Mouse (Mus musculus): ENCODE data around the gene Camk1d. TPM values are rescaled to one million over a fixed set of nuclear protein-coding genes. Genes with fewer than 3 reads are reported as not detected.
"Not testable (repeated sequence)": the region's sequence is repeated elsewhere in the genome, so short reads cannot be mapped to it uniquely, and the experiment has no call there.

Gene Camk1d
- total RNA-seq, 2 experiments from 2014 or later: 2.2 to 7.5 TPM

GRCm38 (mm10) chr2:5592461-5593136 is 121.7 kb downstream of the Camk1d start:
- ATAC-seq (replicated peaks; ENCODE audit: low FRiP score, poor library complexity, severe bottlenecking): no peak

GRCm38 (mm10) chr2:5590074-5590473 is 124.2 kb downstream of the Camk1d start:
- ATAC-seq (replicated peaks; ENCODE audit: low FRiP score, poor library complexity, severe bottlenecking): no peak

- ATAC-seq (replicated peaks; ENCODE audit: low FRiP score, poor library complexity, severe bottlenecking): no peak
Measured at GRCm38 (mm10) chr2:5589163-5589562, 125.2 kb downstream of the Camk1d start.

DNA sequence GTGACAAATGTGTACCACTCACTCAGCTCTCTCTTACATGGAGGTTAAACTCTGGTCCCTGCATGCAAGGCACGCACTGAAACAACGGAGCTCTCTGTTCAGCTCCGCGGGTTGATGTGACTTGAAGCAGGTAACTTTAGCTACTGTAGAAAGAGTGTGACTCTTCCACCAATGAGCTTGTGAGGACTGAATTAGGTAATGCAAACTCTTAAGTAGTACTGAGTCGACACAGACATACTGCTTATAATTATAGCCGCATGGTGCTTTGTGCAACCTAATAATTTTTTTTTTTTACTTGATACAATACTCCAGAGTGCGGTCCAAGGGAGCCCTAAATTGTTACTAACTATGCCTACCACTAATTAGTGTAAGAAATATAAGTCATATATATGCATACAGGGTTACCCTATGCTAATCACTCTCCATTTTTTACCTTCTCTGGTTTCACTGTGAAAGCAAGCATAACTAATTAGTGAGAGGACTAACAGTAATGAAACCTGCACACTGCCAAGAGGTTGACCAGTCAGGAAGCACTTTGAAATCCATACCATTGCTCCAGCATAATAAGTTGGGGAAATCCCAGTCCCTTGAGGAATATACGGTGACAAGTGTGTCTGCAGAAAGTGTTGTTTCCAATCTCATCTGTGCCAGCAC is 125.9 kb downstream of the Camk1d start:
- no peak for ATAC-seq (replicated peaks; ENCODE audit: low FRiP score, poor library complexity, severe bottlenecking)

DNA sequence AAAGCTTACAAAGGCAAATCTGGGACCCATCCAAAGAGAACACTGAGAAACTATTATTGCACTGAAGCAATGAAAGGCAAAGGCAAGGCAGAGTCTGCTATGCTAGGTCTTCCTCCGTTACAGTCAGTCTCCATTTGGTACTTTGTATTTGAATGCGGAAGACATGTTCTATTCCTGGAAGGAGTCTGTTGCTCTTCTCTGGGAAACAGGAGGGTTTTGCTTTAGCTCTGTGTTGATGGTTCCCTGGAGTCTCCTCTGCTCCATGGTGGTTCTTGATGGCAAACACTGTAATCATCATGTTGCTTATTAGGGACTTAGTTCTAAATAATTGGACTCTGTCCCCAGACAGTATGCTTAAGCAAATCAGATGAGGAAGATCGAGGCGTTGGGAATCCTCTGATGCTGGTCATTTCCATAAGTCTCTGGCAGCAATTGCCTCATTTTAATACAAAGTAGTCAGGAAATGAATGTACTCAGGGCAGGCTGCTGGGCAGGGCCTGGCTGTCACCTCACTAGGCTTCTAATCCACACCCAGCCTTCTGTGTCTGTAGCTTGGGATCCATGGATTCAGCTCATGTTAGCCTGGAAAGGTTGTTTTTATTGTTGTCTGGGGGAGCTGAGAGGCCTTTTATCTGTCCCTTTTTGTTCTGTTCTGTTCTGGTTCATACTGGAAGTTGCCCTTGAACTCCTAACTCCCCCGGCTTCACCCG is 129.8 kb downstream of the Camk1d start:
- no peak for ATAC-seq (replicated peaks; ENCODE audit: low FRiP score, poor library complexity, severe bottlenecking)

DNA sequence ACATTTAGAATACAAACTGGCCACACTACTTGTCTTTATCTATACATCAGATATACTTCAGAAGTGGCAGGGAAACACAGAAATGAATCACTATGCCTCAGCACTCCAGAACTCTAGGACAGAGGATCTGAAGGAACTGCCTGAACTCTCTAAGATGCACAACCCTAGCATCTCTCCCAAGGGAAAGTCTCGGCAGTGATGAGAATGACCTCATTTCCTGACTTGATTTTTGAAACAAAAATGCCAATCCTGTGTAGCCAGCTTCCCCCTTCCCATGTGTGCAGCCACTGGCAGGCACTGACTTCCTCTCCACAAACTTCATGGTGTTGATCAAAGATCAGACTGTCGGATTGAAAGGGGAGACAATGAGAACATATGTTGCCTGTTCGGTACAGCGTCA is 134.9 kb downstream of the Camk1d start:
- no peak for ATAC-seq (replicated peaks; ENCODE audit: low FRiP score, poor library complexity, severe bottlenecking)

DNA sequence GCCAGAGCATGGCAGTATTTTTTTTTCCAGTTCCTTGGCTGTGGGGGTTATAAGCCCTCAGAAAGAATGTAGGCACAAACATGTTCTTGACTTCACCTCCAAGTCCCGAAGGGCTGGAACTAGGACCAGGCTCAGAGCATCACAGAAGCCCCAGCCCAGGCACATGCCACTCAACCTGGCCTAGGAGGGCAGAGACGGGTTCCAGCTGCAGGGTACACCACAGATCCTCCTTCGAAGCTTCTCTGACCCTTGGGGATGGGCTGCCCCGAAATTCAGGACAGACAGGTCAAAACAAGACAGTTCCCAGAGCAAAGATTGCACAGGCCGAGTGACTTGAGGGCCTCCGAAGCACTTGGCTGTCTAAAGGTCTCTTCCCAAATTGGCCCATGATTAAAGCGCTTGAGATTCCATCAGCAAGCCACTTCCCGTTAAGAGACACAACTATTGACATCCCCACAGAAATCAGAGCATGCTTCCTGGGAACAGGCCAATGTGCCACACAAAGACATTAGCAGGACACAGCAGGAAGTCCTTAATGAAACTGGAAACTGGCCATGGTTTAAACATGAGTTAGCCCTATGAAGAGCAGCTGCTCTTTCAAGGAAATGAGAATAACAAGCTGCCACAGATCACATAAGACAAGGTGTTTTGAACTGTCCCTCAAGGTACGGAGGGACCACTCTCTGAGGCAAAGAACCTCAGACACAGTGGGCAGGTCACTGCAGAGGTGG is 136.8 kb downstream of the Camk1d start:
- ATAC-seq (replicated peaks; ENCODE audit: low FRiP score, poor library complexity, severe bottlenecking): no peak

DNA sequence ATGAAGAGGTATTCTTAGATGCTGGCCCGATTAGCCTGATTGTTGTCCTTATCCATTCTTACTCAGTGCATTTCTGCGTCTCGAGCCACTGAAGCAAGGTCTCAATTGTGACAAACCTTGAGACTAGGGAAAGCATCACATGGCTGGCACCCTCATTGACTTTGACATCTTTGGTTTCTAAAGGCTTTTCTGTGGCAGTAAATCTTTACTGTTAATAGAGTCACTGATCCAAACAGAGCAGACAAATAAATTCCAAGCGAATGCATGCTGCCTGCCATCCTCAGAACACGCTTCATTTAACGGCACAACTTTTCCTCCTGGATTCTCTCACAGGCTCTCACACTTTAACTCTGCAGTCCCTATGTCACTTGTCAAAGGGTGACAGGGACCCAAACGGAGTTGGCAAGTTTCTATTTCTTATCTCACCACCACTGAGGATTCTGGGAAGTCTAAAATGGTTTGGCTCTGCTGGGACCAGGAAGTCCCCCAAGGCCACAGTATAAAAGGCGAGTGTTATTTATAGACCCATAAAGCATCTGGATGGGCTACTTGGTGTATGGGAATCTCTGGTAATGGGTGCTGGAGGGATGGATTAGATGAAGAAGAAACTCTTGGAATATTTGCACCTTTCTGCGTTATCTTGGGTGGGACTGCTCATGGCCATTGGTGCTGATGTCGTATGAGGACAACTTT is 141.9 kb downstream of the Camk1d start:
- no peak for ATAC-seq (replicated peaks; ENCODE audit: low FRiP score, poor library complexity, severe bottlenecking)

DNA sequence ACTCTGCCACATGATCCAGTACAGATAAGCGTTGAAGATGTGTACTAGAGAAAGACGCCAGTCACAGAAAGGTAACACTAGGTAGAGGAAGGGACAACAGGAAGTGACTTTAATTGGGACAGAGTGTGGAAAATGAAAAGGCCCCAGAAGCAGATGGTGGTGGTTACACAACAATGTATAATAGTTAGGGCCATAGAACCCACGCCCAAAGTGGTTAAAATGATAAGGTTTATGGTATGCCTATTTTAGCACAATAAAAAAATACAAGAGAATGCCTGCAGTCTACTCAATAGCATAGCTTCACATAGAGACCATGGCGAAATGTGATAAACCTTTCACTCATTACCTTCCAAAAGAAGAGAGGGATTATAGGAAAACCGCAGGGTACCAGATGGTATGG is 147.7 kb downstream of the Camk1d start:
- no peak for ATAC-seq (replicated peaks; ENCODE audit: low FRiP score, poor library complexity, severe bottlenecking)

DNA sequence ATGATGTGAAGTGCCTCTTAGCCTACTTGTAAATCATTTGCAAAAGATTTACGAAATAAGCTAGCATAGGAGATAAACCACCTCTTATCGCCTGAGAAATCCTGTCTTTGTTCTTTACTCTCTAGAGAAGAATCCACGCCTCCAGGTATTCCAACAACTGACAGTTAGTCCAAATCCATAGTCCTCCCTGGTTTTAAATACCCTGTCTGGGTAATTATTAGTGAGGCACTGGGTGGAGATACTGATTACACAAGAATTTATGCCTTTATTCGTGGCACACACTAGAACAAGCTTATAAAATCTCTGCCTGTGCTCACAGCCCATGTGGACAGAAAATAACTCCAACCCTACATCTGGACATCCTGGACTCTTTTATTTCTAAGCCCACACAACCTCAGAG is 150.6 kb downstream of the Camk1d start:
- no peak for ATAC-seq (replicated peaks; ENCODE audit: low FRiP score, poor library complexity, severe bottlenecking)

DNA sequence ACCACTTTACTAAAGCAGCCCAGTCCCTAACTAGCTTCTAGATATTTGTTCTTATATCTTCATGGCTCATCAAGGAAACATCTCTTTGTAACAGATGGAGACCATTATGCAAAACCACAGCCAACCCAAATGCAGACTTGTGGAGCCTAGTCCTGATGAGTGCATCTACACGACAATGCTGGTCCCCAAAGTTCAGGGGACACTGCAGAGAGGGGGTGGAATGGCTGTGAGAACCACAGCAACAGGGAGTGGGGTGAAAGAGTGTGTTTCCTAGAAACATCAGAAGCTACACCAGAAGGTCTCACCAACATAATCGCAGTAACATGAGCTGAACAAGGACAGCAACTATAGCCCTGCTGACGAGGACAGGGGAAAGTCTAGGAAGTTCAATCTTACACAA is 152.9 kb downstream of the Camk1d start:
- no peak for ATAC-seq (replicated peaks; ENCODE audit: low FRiP score, poor library complexity, severe bottlenecking)

- no peak for ATAC-seq (replicated peaks; ENCODE audit: low FRiP score, poor library complexity, severe bottlenecking)
Measured at GRCm38 (mm10) chr2:5553264-5553663, 161.1 kb downstream of the Camk1d start.

DNA sequence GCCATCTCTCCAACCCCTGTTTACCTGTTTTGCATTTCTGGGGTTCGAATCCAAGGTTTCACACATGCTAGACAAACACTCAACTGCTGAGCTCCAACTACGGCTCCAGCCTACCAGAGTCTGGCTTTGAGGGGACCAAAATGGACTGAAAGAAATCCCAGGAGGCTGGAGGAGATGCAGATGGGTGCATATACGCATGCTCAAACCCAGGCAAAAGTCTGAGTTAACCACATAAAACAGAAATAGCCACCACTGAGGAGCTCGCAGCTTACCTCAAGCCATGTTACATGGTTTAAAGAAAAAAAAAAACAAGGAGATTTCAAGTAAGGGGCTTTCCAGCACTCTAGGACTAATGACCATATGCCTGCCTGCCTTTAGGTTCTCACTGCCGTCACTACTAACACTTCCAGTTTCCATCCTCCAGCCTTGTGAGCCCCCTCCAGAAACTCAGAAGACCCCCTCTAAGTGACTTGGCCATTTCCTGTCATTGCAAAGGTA is 162.5 kb downstream of the Camk1d start:
- ATAC-seq (replicated peaks; ENCODE audit: low FRiP score, poor library complexity, severe bottlenecking): no peak

DNA sequence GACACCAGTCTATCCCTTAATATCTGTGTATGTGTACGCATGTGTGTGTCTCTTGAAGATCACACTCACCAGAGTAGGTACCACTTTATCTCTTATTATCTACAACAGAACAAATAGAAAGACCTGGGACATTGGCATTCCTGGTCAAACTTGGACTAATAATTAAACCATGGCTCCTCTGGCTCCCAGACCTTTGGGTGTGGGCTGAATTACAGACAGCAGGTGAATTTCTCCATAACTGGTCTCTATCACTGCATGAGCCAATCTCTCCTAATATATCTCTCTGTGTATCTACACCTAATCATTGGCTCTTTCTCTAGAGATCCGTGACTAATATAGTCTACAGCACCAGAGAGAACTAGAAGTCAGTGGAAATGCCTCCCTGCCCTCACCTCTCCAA is 165.0 kb downstream of the Camk1d start:
- ATAC-seq (replicated peaks; ENCODE audit: low FRiP score, poor library complexity, severe bottlenecking): no peak

- no peak for ATAC-seq (replicated peaks; ENCODE audit: low FRiP score, poor library complexity, severe bottlenecking)
Measured at GRCm38 (mm10) chr2:5548872-5549271, 165.4 kb downstream of the Camk1d start.

DNA sequence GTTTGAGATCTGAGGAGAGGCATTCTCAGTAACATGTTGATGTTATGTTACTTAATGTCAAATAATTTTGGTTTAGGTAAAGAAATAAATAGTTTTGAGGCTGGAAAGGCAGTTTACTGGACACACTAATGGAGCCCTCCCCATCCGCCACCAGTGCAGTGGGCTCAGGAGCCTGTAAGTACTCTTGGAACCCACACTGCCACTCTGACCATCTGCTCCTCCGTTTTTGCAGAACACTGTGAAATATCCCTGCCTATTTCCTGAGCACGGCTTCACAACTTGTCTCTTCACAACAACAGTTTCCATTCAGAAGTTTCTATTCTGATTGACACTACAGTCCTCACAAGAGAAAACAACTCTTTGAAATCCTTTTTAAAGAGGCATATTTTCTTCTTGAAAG is 173.4 kb downstream of the Camk1d start:
- ATAC-seq (replicated peaks; ENCODE audit: low FRiP score, poor library complexity, severe bottlenecking): no peak

GRCm38 (mm10) chr2:5539894-5540293 is 174.4 kb downstream of the Camk1d start:
- not testable (repeated sequence) for ATAC-seq (replicated peaks; ENCODE audit: low FRiP score, poor library complexity, severe bottlenecking)

DNA sequence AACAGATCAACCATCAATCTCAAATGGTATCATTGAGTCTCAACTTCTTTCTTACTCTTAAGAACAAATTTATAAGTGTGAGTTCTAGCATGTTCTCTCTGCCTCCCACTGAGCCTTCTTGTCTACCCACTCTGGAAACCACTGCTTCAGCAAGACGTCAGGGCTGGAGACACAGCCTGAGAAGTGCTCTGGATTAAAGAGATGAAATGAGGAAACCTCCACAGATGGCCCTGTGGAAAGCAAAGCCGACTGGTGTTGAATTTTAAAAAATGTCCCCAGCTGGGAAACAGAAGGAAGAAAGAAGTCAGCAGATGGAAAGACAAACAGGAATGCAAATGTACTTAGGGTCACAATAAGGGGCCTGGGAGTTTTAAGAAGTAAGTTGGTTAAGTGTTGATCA is 180.4 kb downstream of the Camk1d start:
- ATAC-seq (replicated peaks; ENCODE audit: low FRiP score, poor library complexity, severe bottlenecking): no peak

DNA sequence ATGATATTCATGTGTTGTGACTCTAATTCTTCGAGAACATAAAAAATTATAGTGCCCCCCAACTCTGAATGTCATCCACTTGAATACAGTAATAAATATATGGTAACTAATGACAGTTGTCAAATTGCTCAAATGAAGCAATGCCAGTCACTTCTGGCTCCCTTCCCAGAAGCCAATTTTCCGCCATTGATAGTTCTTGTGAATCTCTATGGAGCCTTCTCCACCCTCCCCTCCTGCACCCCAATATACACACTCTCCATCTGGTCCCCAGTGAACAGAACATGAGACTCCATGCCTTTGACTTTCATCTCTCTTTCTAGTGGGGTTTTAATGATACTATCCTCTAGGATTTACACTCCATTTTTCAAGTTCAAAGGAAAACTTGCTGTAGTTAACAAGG is 184.3 kb downstream of the Camk1d start:
- ATAC-seq (replicated peaks; ENCODE audit: low FRiP score, poor library complexity, severe bottlenecking): no peak

GRCm38 (mm10) chr2:5519221-5519669 is 195.1 kb downstream of the Camk1d start:
- no peak for ATAC-seq (replicated peaks; ENCODE audit: low FRiP score, poor library complexity, severe bottlenecking)
